Mouse (Mus musculus) cortical plate, adult 2 months (tissue): ENCODE measurements around the gene Plekhh1.
"Not testable (repeated sequence)": the region's sequence is repeated elsewhere in the genome, so short reads cannot be mapped to it uniquely, and the experiment has no call there.

Experiments used
- CTCF ChIP-seq: fragments of 200-500 bp; IDR thresholded peaks from 2 replicates; pipeline ENCODE4 v1.5.1; 2011; ENCODE audit warnings: mild to moderate bottlenecking, control low read depth, low read length; ENCODE audit not compliant: insufficient read depth; ENCODE audit errors: extremely low read depth
- POLR2A ChIP-seq: fragments of 200-500 bp; IDR thresholded peaks from 2 replicates; pipeline ENCODE4 v1.6.1; 2011; ENCODE audit warnings: mild to moderate bottlenecking, low read length, control low read depth; ENCODE audit not compliant: insufficient read depth; ENCODE audit errors: extremely low read depth

DNA sequence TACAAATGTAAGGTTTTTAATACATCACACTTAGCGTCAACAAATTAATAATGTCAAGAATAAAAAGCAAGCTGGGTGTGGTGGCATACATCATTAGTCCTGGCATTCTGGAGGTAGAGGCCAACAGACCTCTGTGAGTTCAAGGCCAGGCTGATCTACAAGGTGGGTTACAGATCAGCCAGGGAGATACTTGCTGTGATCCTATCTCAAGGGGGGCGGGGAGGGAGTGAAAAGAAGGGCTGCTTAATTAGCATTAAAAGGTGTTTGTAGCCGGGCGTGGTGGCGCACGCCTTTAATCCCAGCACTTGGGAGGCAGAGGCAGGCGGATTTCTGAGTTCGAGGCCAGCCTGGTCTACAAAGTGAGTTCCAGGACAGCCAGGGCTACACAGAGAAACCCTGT lies 1.4 kb upstream of the Plekhh1 start:
- TF ChIP-seq CTCF, POLR2A: not testable (repeated sequence)
